Mouse (Mus musculus): ENCODE results near the gene Dnajb2. TPM values are rescaled to one million over a fixed set of nuclear protein-coding genes. Genes with fewer than 3 reads are reported as not detected.

Gene Dnajb2
- total RNA-seq (2021) (100 to 1,000 TPM; 111 to 129 TPM), polyA plus RNA-seq (2012; rRNA removed) (67.9 and 93.3 TPM in 2 replicates)
- long read RNA-seq, transcript Dnajb2-207 (10 exons, 1,855 nt), result major isoform, 21 of 79 reads
- long read RNA-seq, transcript Dnajb2-202 (9 exons, 1,253 nt), result minor isoform, 17 of 79 reads
- long read RNA-seq, transcript Dnajb2-210 (9 exons, 3,066 nt), result minor isoform, 5 of 79 reads
- long read RNA-seq, partial matches to known transcripts, result 10 of 79 reads
- long read RNA-seq, other reads (novel, unspliced or antisense), result 25 of 79 reads

DNA sequence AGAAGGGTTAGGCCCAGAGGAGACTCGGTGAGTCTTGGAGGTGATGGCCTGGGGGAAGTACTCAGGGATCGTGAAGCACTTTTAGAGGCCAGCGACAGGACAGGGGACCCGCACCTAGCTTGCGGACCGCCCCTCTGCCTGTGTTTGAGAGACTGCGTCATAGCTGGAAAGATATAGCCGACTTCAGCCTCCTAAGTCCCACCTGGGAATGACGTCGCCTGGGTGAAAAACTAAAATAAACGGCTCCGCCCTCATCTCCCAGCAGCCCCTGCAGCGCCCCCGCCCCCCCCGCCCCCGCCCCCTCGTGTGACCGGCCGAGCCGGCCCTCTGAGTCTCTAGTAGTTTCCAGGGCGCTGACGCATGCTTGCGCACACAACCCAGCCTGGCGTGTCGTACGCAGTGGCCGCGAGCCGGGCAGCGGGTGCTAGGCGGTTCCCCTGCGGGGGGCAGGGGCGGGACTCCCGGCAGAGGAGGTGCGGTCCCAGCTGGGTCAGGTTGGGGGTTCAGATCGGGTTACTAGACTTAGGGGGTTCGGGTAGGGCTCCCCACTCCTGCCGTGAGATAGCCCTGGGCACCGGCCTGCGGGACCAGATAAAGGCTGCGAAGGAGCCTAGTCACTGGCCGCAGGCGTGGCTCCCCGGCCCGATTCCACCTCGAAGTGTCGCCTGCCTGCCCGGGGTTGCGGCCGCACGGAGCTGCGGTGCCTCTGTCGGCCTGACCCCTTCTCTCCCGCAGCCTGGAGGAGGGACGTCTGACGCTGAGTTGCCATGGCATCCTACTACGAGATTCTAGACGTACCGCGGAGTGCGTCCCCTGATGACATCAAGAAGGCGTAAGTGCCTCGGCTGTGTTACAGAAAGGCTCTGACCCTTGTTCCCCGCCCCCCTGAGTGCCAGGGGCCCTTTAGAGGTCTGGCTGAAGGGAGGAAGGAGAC lies at the start of gene Dnajb2:
TSS of gene Dnajb2 (plus strand) at position 290 of the 934 bp plus-strand sequence.
- peak within 1 kb of the TSS; percentile 94 for H3K27ac ChIP-seq
- intact Hi-C loops (cut with DNase I), result loop anchor here (1.0 to 5.0 kb wide), 4 partner anchors 11 to 81 kb away; partner anchors contain the start of gene Dnpep
- DNase-seq, result peak; percentile 93 to 94
- H3K36me3 ChIP-seq (ENCODE audit: control insufficient read depth, insufficient read depth, low read length), result no peaks in the 10 kb centered on the region; the same call in 1 of the 2 replicates
- no peaks in the 10 kb centered on the region for H3K27me3 ChIP-seq (ENCODE audit: control insufficient read depth, insufficient read depth, low read length)
- under 1% methylated on average over 63 of the region's 64 CpGs for WGBS
- TF ChIP-seq CTCF (IDR thresholded peaks at IDR 0.05) (no peak), POLR2A (IDR thresholded peaks at IDR 0.05; ENCODE audit: insufficient read depth, low read depth, low read length) (peak; percentile 98), EP300 (IDR thresholded peaks at IDR 0.05; ENCODE audit: insufficient read depth, low read depth, low read length) (peak; percentile 35; the same call in 1 of the 2 replicates)
- no peaks in the 10 kb centered on the region for H3K79me2 ChIP-seq (replicated peaks; ENCODE audit: control insufficient read depth, insufficient read depth, low read length)
- H3K4me1 ChIP-seq (ENCODE audit: control insufficient read depth, insufficient read depth, low read length), result peaks cover 9% of the 10 kb centered on the region
- H3K4me3 ChIP-seq, result peak within 1 kb of the TSS; percentile 95
- H3K9ac ChIP-seq (ENCODE audit: low read depth, low read length), result peak within 1 kb of the TSS; percentile 96

DNA sequence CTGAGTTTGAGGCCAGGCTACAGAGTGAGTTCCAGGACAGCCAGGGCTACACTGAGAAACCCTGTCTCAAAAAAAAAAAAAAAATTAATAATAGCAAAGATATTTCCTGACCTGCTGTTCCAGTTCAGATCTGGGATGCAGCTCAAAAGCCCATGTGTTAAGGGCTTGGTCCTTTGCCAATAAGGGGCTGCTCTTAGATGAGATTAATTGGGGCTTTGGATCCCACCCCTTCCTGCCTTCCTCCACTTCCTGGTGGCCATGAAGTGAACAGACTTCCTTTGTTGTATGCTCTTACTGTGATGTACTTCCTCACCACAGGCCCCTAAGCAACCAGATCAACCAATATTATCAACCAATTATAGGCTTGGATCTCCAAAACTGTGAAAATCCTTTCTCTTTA lies 49.1 kb upstream of the Dnajb2 start:
- Histone ChIP-seq H3K36me3 (ENCODE audit: control insufficient read depth, insufficient read depth, low read length) (no peaks in the 10 kb centered on the region; the same call in 1 of the 2 replicates), H3K27ac (no peak overlapping the region), H3K4me1 (ENCODE audit: control insufficient read depth, insufficient read depth, low read length) (peaks cover 4% of the 10 kb centered on the region), H3K27me3 (ENCODE audit: control insufficient read depth, insufficient read depth, low read length) (no peaks in the 10 kb centered on the region), H3K4me3 (no peak overlapping the region), H3K79me2 (replicated peaks; ENCODE audit: control insufficient read depth, insufficient read depth, low read length) (peaks cover 3% of the 10 kb centered on the region; the same call in 1 of the 2 replicates), H3K9ac (ENCODE audit: low read depth, low read length) (no peak overlapping the region)
- DNase-seq, result no peak
- no peak for TF ChIP-seq EP300 (IDR thresholded peaks at IDR 0.05; ENCODE audit: insufficient read depth, low read depth, low read length)
- no peak for TF ChIP-seq CTCF (IDR thresholded peaks at IDR 0.05)
- no peak for TF ChIP-seq POLR2A (IDR thresholded peaks at IDR 0.05; ENCODE audit: insufficient read depth, low read depth, low read length)
- intact Hi-C loops (cut with DNase I), result no loop called here

DNA sequence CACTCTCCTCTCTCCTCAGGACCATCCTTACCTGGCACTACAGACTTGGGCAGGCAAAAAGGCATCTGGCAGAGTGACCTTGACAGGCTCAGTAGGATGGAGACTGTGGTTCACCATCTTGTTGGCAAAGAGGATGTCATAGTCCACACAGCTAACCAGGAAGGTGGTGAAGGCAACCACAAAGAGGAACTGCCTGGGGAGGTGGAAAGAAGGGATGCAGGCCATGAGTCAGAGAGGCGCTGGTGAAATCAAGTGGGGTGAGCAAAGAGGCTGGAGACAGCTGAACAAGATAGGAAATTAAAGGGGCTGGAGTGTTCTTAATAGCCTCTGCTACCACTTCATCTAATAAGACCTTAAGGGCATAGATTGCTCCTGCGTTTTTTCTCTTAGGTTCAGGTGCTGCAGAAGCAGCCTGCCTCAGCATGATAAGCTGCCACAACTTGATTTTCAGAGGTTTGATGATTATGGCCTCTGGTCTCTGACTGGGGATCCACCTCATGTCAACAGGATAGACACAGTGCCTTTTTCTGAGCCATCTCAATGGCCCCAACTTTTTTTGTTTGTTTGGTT lies 48.2 kb upstream of the Dnajb2 start:
- no peak overlapping the region for H3K9ac ChIP-seq (ENCODE audit: low read depth, low read length)
- intact Hi-C loops (cut with DNase I), result no loop called here
- no peak overlapping the region for H3K4me3 ChIP-seq
- no peaks in the 10 kb centered on the region; the same call in 1 of the 2 replicates for H3K36me3 ChIP-seq (ENCODE audit: control insufficient read depth, insufficient read depth, low read length)
- no peak for DNase-seq
- H3K27ac ChIP-seq, result no peak overlapping the region
- H3K4me1 ChIP-seq (ENCODE audit: control insufficient read depth, insufficient read depth, low read length), result peaks cover 4% of the 10 kb centered on the region
- 93% methylated on average over 2 of the region's 2 CpGs for WGBS
- TF ChIP-seq POLR2A (IDR thresholded peaks at IDR 0.05; ENCODE audit: insufficient read depth, low read depth, low read length) (no peak), EP300 (IDR thresholded peaks at IDR 0.05; ENCODE audit: insufficient read depth, low read depth, low read length) (no peak), CTCF (IDR thresholded peaks at IDR 0.05) (no peak)
- peaks cover 3% of the 10 kb centered on the region; the same call in 1 of the 2 replicates for H3K79me2 ChIP-seq (replicated peaks; ENCODE audit: control insufficient read depth, insufficient read depth, low read length)
- H3K27me3 ChIP-seq (ENCODE audit: control insufficient read depth, insufficient read depth, low read length), result no peaks in the 10 kb centered on the region

DNA sequence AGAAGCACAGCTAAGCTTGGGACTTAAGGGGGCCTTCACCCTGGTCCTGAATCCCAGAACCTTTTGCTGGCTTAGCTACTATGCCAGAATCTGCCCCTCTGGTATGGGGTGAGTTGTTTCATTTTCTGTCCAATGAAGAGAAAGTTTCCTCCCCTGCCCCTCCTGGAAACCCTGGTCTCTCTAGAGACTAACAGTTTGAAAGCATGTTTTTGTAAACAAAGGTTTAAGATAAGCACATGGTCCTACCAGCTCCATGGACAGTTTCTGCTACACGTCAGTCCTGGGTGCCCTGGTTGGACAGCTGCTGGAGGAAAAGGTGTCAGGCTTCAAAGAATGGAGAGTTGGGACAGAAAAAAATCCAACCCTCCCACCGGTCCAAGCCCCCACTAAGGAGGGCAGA lies 45.6 kb upstream of the Dnajb2 start:
- Histone ChIP-seq H3K27ac (no peak overlapping the region), H3K9ac (ENCODE audit: low read depth, low read length) (no peak overlapping the region), H3K4me1 (ENCODE audit: control insufficient read depth, insufficient read depth, low read length) (peaks cover 5% of the 10 kb centered on the region), H3K27me3 (ENCODE audit: control insufficient read depth, insufficient read depth, low read length) (no peaks in the 10 kb centered on the region), H3K79me2 (replicated peaks; ENCODE audit: control insufficient read depth, insufficient read depth, low read length) (peaks cover 3% of the 10 kb centered on the region; the same call in 1 of the 2 replicates), H3K4me3 (no peak overlapping the region; the same call in 1 of the 2 replicates), H3K36me3 (ENCODE audit: control insufficient read depth, insufficient read depth, low read length) (peaks cover 3% of the 10 kb centered on the region)
- DNase-seq, result no peak
- 29% methylated on average over 2 of the region's 2 CpGs for WGBS
- intact Hi-C loops (cut with DNase I), result loop anchor here (5.0 to 10.0 kb wide), 2 partner anchors 127 to 244 kb away; partner anchors contain the start of genes Dnpep and Gmppa
- TF ChIP-seq POLR2A (IDR thresholded peaks at IDR 0.05; ENCODE audit: insufficient read depth, low read depth, low read length) (no peak), CTCF (IDR thresholded peaks at IDR 0.05) (no peak), EP300 (IDR thresholded peaks at IDR 0.05; ENCODE audit: insufficient read depth, low read depth, low read length) (no peak)

DNA sequence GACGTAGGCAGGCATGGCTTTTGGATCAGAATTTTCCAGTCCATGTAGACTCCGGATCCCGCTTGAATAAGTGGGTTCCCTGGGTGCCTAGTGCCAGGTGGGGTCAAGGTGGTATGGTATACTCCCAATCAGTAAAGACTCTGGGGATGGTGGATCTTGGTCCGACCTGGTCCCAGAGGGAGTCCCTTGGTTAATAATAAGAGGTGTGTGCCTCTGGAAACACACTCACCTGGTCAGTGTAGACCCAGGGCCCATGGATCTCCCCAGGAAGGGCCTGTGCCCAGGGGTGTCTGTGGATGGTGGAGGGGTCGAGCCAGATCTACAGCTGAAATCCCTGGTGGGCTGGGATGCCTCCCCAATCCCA lies 45.0 kb upstream of the Dnajb2 start:
- Histone ChIP-seq H3K4me3 (peak overlapping the region; percentile 98), H3K4me1 (ENCODE audit: control insufficient read depth, insufficient read depth, low read length) (peaks cover 5% of the 10 kb centered on the region), H3K36me3 (ENCODE audit: control insufficient read depth, insufficient read depth, low read length) (peaks cover 3% of the 10 kb centered on the region), H3K9ac (ENCODE audit: low read depth, low read length) (peak overlapping the region; percentile 79), H3K27ac (peak overlapping the region; percentile 92), H3K27me3 (ENCODE audit: control insufficient read depth, insufficient read depth, low read length) (no peaks in the 10 kb centered on the region), H3K79me2 (replicated peaks; ENCODE audit: control insufficient read depth, insufficient read depth, low read length) (peaks cover 3% of the 10 kb centered on the region; the same call in 1 of the 2 replicates)
- DNase-seq, result no peak
- intact Hi-C loops (cut with DNase I), result loop anchor here (1.0 to 10.0 kb wide), 3 partner anchors 11 to 244 kb away; partner anchors contain the start of genes Abcb6, Dnpep and Gmppa
- no peak for TF ChIP-seq EP300 (IDR thresholded peaks at IDR 0.05; ENCODE audit: insufficient read depth, low read depth, low read length)
- TF ChIP-seq CTCF (IDR thresholded peaks at IDR 0.05), result no peak
- TF ChIP-seq POLR2A (IDR thresholded peaks at IDR 0.05; ENCODE audit: insufficient read depth, low read depth, low read length), result no peak
- 37% methylated on average over 5 of the region's 5 CpGs for WGBS

Data from heart, adult 2 months (tissue).